Mouse (Mus musculus) Patski (cell line): ENCODE results near the gene Fdxr. TPM values are rescaled to one million over a fixed set of nuclear protein-coding genes. Genes with fewer than 3 reads are reported as not detected.

ENCODE experiments used
- ATAC-seq: fragments of 100-300 bp; one replicate; pipeline ENCODE4 v1.8.0; 2021
- CTCF ChIA-PET: fragments of 350-600 bp; sonication (Branson Sonifier 250); formaldehyde crosslinking; loops from one replicate; lab custom pipeline; 2022; ENCODE audit warnings: inconsistent platforms; lab: Charles Lee
- POLR2A ChIA-PET: fragments of 350-600 bp; sonication (Branson Sonifier 250); formaldehyde crosslinking; loops from one replicate; lab custom pipeline; 2022; ENCODE audit warnings: antibody characterized with exemption, inconsistent platforms; lab: Charles Lee
- DNase-seq: peaks from one replicate; pipeline ENCODE4 v3.0.0-alpha.2; 2011; ENCODE audit warnings: low read depth, low spot score
- H3K27me3 ChIP-seq: fragments of 371-371 bp; one replicate; pipeline ENCODE4 v1.5.1; 2021
- CTCF ChIP-seq: fragments of 100-300 bp; IDR thresholded peaks from one replicate; pipeline ENCODE4 v1.5.1; 2021
- in situ Hi-C: fragments of 300-500 bp; cut with MboI; formaldehyde crosslinking; loops from 3 replicates; pipeline ENCODE4 v1.11.1; 2018; ENCODE audit warnings: low pct_unique_long_range_greater_than_20kb, mixed read lengths
- polyA plus RNA-seq: library from polyadenylated mRNA; unstranded; gene quantifications from one replicate; pipeline ENCODE4 v1.2.3, GENCODE M21; 2021

Gene Fdxr
- polyA plus RNA-seq, 1 experiment from 2014 or later, result 7.1 TPM

DNA sequence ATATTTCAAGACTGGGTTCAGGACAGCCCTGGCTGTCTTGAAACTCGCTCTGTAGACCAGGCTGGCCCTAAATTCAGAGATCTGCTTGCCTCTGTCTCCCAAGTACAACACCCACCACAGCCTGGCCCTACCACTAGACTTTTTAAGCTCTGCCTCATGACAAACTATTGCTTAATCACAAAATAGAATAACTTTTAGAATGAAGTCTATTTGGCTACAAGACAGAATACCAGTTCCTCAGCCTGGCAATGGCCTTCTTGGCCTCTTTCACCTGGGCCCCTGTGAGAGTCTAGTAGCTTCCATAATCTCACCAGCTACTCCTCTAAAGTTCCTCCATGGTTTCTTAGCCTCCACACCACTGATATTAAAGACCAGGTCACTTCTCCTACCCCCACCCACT, 13.5 kb upstream of the Fdxr start:
- no peaks in the 10 kb centered on the region for H3K27me3 ChIP-seq
- in situ Hi-C loops, result no loop called here
- POLR2A ChIA-PET, result interaction anchor here (1.0 to 1.3 kb wide), 2 partner anchors 13 to 51 kb away, joined by 4 read pairs; partner anchors contain the start of gene Fdxr
- CTCF ChIA-PET, result interaction anchor here (0.9 to 2.6 kb wide), 2 partner anchors 9 to 13 kb away, joined by 3 to 9 read pairs; partner anchors contain the start of gene Fdxr
- TF ChIP-seq CTCF, result no peak
- ATAC-seq (no peak), DNase-seq (no peak)

DNA sequence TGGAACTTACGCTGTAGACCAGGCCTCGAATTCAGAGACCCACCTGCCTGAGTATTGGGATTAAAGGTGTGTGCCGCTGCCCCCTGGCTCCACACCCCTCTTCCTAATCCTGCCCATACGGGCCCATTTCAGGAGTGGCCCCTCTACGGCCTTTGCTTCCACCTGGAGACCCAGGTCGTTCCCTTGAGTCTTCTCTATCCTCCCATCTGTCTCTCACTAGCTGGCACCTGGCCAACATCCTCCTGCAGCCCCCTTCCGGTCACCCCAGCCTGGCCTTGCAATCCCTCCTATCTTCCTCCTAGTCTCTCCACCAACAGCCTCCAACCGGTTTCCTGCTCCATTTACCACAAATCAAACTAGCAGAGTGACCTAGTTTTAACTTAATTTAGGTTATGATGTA, 13.0 kb upstream of the Fdxr start:
- TF ChIP-seq CTCF, result no peak
- in situ Hi-C loops, result no loop called here
- DNase-seq (no peak), ATAC-seq (no peak)
- POLR2A ChIA-PET, result interaction anchor here (1.0 kb wide), 1 partner anchor 51 kb away, joined by 4 read pairs; no protein-coding TSS in a partner anchor
- CTCF ChIA-PET, result interaction anchor here (0.9 to 2.6 kb wide), 2 partner anchors 8 to 13 kb away, joined by 3 to 9 read pairs; partner anchors contain the start of gene Fdxr
- H3K27me3 ChIP-seq, result no peaks in the 10 kb centered on the region

DNA sequence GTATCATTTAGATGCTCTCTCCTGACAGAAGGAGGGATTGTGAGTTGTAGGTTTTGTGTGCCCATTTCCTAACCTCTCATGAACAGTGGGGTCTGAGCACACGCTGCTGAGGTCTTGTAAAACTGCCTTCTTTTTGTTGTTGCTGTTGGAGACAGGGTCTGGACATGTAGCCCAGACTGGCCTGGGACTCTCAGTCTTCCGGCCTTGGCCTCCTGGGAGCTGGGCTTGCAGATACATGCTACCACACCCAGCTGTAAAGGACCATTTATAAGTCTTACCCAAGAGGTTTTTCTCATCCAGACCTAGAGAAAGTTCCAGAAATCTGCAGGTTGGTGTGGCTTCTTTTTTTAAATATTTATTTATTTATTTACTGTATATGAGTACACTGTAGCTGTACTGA, 11.5 kb upstream of the Fdxr start:
- TF ChIP-seq CTCF, result no peak
- DNase-seq (no peak), ATAC-seq (no peak)
- in situ Hi-C loops, result no loop called here
- no peaks in the 10 kb centered on the region for H3K27me3 ChIP-seq
- POLR2A ChIA-PET, result no interaction called here
- CTCF ChIA-PET, result no interaction called here

DNA sequence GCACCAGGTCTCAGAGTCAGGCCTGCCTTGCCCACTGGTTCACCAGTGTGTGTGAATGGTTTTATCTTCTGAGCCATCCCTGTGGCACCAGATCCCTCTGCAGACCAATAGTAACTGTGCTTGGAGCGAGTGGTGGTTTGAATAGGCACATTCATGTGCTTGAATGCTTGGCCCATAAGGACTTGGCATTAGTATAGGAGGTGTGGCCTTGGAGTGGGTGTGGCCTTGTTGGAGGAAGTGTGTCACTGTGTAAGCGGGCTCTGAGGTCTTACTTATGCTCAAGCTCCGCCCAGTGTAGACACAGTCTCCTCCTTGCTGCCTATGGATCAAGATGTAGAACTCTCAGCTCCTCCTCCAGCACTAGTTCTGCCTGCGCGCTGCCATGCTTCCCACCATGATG, 10.5 kb upstream of the Fdxr start:
- no peak for TF ChIP-seq CTCF
- ATAC-seq (no peak), DNase-seq (no peak)
- CTCF ChIA-PET, result interaction anchor here (1.1 kb wide), 1 partner anchor 85 kb away, joined by 3 read pairs; no protein-coding TSS in a partner anchor
- in situ Hi-C loops, result no loop called here
- POLR2A ChIA-PET, result interaction anchor here (0.9 kb wide), 1 partner anchor 12 kb away, joined by 3 read pairs; no protein-coding TSS in a partner anchor
- no peaks in the 10 kb centered on the region for H3K27me3 ChIP-seq

DNA sequence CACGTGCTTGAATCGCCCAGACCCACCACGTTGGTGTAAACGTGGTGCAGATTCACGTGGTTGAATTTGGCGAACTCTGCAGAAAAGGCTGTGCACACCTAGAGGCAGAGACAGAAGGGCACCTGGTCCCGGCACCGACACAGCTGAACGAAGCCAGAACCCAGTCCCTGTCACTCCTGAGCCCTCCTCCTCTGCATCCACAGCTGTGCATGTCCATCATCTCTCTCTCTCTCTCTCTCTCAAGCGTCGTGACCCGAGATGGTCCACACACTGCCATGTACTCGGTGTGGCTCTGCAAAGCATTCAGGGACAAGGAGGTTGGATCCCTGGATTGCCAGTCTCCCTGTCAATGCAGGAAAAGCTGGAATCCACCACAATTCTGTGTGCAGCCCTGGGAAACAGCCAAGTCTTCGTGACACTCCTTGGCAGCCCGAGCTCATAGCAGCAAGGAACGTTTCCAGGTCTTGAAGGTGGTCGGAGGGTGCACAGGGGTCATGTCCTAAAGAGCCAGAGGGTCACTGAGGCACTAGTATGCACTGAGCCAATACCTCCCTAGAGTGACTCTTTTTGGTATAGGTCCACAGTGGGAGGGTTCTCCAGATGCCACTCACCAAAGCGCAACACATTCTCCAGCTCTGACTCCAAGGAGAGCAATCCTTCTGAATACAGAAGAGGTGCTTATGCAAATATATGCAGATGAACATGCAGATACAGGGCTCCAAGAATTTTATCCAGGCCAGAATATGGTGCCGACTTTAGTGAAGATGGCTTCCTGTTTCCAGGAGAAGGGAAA, 9.5 kb upstream of the Fdxr start:
- POLR2A ChIA-PET, result interaction anchor here (0.9 kb wide), 1 partner anchor 11 kb away, joined by 3 read pairs; no protein-coding TSS in a partner anchor
- TF ChIP-seq CTCF, result no peak
- ATAC-seq (no peak), DNase-seq (no peak)
- no peaks in the 10 kb centered on the region for H3K27me3 ChIP-seq
- CTCF ChIA-PET, result interaction anchor here (1.1 kb wide), 1 partner anchor 84 kb away, joined by 3 read pairs; no protein-coding TSS in a partner anchor
- in situ Hi-C loops, result no loop called here

DNA sequence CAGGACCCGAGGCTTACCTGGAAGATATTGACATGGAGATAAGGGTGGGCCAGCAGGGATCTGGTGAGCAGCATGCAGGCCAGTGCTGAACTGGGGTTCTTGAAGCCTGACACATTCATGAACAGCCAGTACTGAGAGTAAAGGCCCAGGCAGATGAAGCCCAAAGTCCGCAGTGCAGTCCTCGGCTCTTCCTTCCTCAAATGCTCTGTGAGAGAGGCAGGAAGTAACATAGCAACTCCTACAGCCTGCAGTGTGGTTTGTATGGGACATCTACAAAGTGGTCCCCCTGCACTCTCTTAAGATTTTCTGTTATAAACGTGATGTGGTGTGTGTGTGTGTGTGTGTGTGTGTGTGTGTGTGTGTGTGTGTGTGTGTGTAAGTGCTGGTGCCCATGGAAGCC, 8.4 kb upstream of the Fdxr start:
- DNase-seq (no peak), ATAC-seq (no peak)
- H3K27me3 ChIP-seq, result no peaks in the 10 kb centered on the region
- in situ Hi-C loops, result no loop called here
- ChIA-PET POLR2A (no interaction called here), CTCF (no interaction called here)
- TF ChIP-seq CTCF, result no peak

DNA sequence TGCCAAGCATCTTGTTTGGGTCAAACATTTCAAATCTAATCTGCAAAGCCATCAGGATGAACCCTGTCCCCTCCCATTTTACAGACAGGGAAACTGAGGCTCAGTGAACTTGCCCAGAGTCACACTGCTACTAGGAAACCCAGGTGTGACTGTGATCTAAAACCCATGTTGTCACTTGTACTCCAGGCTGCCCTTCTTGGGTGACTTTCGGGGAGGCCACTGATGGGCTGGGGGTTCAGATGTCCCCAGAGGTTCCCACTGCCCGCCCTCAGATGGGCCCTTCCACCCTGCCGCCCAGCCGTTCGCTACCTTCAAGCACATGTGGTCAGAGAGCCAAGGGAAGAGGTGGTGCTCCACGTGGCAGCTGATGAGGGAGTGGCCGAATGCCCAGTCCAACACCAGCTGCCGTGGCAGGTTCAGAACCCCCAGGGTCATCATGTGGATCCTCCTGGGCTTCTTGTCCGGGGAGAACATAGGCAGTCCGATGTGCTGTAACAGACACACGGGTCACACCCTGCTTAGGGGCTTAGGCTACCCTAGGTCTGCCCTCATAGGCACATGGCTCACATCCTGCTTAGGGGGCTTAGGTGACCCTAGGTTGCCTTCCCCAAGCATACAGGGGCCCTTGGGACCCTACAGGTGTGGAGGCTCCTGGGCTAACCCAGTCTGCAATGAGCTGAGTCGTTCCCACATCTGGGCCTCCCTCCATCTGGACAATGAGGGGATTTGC, 7.2 kb upstream of the Fdxr start:
- in situ Hi-C loops, result no loop called here
- no peak for ATAC-seq
- POLR2A ChIA-PET, result no interaction called here
- no peak for TF ChIP-seq CTCF
- no peak for DNase-seq
- CTCF ChIA-PET, result no interaction called here
- no peaks in the 10 kb centered on the region for H3K27me3 ChIP-seq

DNA sequence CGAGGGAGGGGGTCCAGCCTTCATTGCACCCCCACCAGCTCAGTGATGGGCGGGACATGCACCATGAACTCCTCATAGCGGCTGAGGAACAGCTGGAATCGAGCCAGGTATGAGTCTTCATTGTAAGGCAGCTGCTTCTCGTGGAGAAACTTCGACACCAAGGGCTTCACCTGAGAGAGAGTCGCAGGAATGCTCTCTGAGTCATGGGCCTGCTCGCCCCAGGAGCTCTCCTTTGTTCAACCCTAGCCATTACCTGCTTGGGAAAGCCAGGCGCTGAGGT, 6.6 kb upstream of the Fdxr start:
- H3K27me3 ChIP-seq, result no peaks in the 10 kb centered on the region
- CTCF ChIA-PET, result no interaction called here
- in situ Hi-C loops, result no loop called here
- POLR2A ChIA-PET, result no interaction called here
- peak; percentile 12 for ATAC-seq
- DNase-seq, result no peak
- no peak for TF ChIP-seq CTCF

DNA sequence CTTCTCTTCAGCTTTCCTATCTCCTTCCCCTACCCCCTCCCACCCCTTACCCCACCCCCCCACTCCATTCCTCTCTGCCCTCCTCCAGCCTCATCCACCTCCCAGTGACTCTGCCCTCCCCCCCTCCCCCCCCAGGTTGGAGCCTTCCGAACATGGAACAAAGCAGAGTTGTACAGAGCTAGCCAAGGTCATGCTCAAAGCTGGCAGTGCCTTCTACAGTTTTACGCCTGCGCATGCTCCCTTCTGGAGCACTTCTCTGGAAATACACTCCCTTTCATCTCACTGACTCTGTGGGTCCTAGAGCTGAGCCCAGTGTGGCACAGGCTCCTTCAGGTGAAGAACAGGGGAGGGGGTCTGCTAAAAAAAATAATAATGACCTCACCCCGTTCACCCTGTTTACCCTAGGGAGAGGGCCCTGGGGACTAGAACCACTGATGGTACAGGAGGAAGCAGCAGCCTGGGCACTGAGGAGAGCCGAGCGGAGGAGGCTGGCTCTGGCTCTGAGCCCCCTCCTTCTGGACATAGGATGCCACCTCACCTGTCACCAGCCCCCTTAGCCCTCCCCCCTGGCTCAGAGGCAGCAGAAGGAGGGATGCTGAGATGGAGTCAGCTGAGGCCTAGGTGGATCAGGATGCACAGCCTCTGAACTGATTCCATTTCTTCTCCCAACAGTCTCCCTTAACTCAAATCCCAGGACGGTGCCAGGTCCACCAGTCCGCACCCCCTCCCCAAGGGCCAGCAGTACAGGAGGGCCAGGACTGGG, 6.1 kb upstream of the Fdxr start:
- in situ Hi-C loops, result no loop called here
- TF ChIP-seq CTCF, result no peak
- POLR2A ChIA-PET, result no interaction called here
- DNase-seq (no peak), ATAC-seq (peak; percentile 3)
- H3K27me3 ChIP-seq, result no peaks in the 10 kb centered on the region
- CTCF ChIA-PET, result no interaction called here

DNA sequence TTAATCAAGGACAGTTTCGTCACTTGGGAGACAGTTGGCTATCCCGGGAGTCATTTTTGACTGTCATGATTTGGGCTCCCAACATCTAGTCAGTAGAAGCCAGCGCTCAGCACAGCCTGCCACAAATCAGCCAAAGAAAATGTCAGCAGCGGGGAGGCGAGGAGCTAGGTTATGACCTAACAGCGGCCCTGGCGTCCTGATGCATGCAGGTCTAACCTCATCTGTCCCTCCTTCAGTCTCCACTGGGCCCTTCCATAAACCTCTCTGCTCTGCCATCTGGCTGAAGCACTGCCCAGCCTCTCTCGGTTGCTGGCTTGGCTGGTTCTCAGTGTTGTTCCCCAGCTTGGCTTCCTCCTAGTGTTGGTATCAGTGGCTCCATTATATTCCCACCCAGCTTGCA, 5.4 kb upstream of the Fdxr start:
- in situ Hi-C loops, result no loop called here
- H3K27me3 ChIP-seq, result no peaks in the 10 kb centered on the region
- DNase-seq (no peak), ATAC-seq (no peak)
- ChIA-PET CTCF (interaction anchor here (1.1 kb wide), 1 partner anchor 8 kb away, joined by 3 read pairs; no protein-coding TSS in a partner anchor), POLR2A (no interaction called here)
- no peak for TF ChIP-seq CTCF
